ENCODE assay signal across 11 mouse cellular contexts in the genomic region with DNA sequence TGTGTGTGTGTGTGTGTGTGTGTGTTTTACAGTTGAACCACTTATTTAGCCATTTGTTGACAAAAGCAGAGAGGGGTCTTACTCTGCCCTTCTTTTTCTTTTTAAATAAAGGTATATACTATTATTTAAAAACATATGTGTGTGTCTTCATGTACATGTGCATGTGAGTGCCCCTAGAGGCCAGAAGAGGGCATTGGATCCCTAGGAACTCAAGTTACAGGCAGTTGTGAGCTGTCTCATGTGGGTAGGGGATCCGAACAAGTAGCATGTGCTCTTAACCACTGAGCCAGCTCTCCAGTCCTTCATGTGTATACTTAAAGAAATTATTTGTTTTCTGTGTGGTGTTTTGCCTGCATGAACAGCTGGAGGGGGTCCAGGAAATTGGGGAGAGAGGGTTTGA. TPM values are rescaled to one million over a fixed set of nuclear protein-coding genes. Genes with fewer than 3 reads are reported as not detected.
DNase-seq lines count a peak whose midpoint lies in the region; ATAC-seq and TF ChIP-seq lines count a peak whose summit lies in the region.
"Had no signal": no experiment of that assay in that cellular context is flagged by ENCODE, and none has a peak within 500 bp of the region (broad histone marks: within the 10 kb centered on the region; RNA-seq: fewer than 3 reads in every experiment).

No protein-coding gene starts in this region.

- H3K4me3 ChIP-seq in embryonic facial prominence, embryonic 11.5 days (ENCODE audit: low read depth, low read length): no peak overlapping the region
- no peak overlapping the region for H3K4me3 ChIP-seq in embryonic facial prominence, embryonic 10.5 days
- no peak overlapping the region for H3K4me3 ChIP-seq in liver, postnatal 0 days (ENCODE audit: low read depth, low read length)
- no peak overlapping the region for H3K4me3 ChIP-seq in liver, embryonic 12.5 days
- H3K4me3 ChIP-seq: embryonic facial prominence, embryonic 12.5 days had no signal

- ATAC-seq in embryonic facial prominence, embryonic 11.5 days (replicated peaks; ENCODE audit: insufficient number of reproducible peaks, low FRiP score, low TSS enrichment, low read depth): no peak
- ATAC-seq in liver, postnatal 0 days: no peak
- no peak for ATAC-seq in liver, embryonic 12.5 days
- peak; percentile 71 for ATAC-seq in megakaryocyte progenitor cell, adult 5-6 weeks (replicated peaks; ENCODE audit: poor library complexity)

- no peak overlapping the region for H3K27ac ChIP-seq in embryonic facial prominence, embryonic 11.5 days (replicated peaks; ENCODE audit: low read depth, low read length)
- no peak overlapping the region for H3K27ac ChIP-seq in embryonic facial prominence, embryonic 10.5 days (replicated peaks)
- H3K27ac ChIP-seq in liver, postnatal 0 days (ENCODE audit: low read depth): no peak overlapping the region
- H3K27ac ChIP-seq in liver, embryonic 12.5 days: no peak overlapping the region
- H3K27ac ChIP-seq: embryonic facial prominence, embryonic 12.5 days had no signal

- no peaks in the 10 kb centered on the region for H3K9me3 ChIP-seq in embryonic facial prominence, embryonic 11.5 days (replicated peaks; ENCODE audit: control insufficient read depth, low read length)
- H3K9me3 ChIP-seq in embryonic facial prominence, embryonic 10.5 days: no peaks in the 10 kb centered on the region
- H3K9me3 ChIP-seq in liver, postnatal 0 days (ENCODE audit: low read length): no peaks in the 10 kb centered on the region
- H3K9me3 ChIP-seq in liver, embryonic 12.5 days (replicated peaks): no peaks in the 10 kb centered on the region
- H3K9me3 ChIP-seq: embryonic facial prominence, embryonic 12.5 days had no signal

- no peaks in the 10 kb centered on the region for H3K36me3 ChIP-seq in embryonic facial prominence, embryonic 11.5 days (replicated peaks; ENCODE audit: control insufficient read depth, insufficient read depth, low read depth, low read length)
- no peaks in the 10 kb centered on the region for H3K36me3 ChIP-seq in embryonic facial prominence, embryonic 10.5 days (replicated peaks)
- no peaks in the 10 kb centered on the region for H3K36me3 ChIP-seq in liver, postnatal 0 days (replicated peaks; ENCODE audit: insufficient read depth, low read length)
- no peaks in the 10 kb centered on the region for H3K36me3 ChIP-seq in liver, embryonic 12.5 days
- H3K36me3 ChIP-seq: embryonic facial prominence, embryonic 12.5 days had no signal

- WGBS in embryonic facial prominence, embryonic 11.5 days: 54% methylated on average over 1 of the region's 1 CpGs
- WGBS in embryonic facial prominence, embryonic 10.5 days: 63% methylated on average over 1 of the region's 1 CpGs
- WGBS in liver, postnatal 0 days (ENCODE audit: insufficient replicate concordance): 56% methylated on average over 1 of the region's 1 CpGs
- WGBS in liver, embryonic 12.5 days (ENCODE audit: insufficient replicate concordance): 32% methylated on average over 1 of the region's 1 CpGs

- no peak overlapping the region for H3K4me2 ChIP-seq in embryonic facial prominence, embryonic 11.5 days (ENCODE audit: low read depth, low read length)
- H3K4me2 ChIP-seq in liver, postnatal 0 days (ENCODE audit: low read depth, low read length): no peak overlapping the region
- no peak overlapping the region for H3K4me2 ChIP-seq in liver, embryonic 12.5 days
- H3K4me2 ChIP-seq: embryonic facial prominence, embryonic 12.5 days had no signal

- peak; percentile 25 for DNase-seq in embryonic facial prominence, embryonic 11.5 days (ENCODE audit: low spot score)
- DNase-seq in embryonic facial prominence, embryonic 10.5 days (ENCODE audit: low spot score): no peak
- no peak for DNase-seq in liver, postnatal 0 days
- peak; percentile 32 for DNase-seq in MEL-GATA-1-ER (ENCODE audit: extremely low read depth, low read depth)
- no peak for DNase-seq in urinary bladder, postnatal 14 days (ENCODE audit: low spot score)
- no peak for DNase-seq in urinary bladder, adult 2 months (ENCODE audit: low spot score)
- DNase-seq: kidney, adult 11 months; layer of hippocampus, postnatal 36 days had no signal

- no peaks in the 10 kb centered on the region for H3K27me3 ChIP-seq in embryonic facial prominence, embryonic 11.5 days (ENCODE audit: control insufficient read depth, insufficient read depth, low read length)
- H3K27me3 ChIP-seq in embryonic facial prominence, embryonic 10.5 days (replicated peaks; ENCODE audit: low read depth, poor library complexity, severe bottlenecking): peaks cover 4% of the 10 kb centered on the region; the same call in 1 of the 2 replicates
- no peaks in the 10 kb centered on the region for H3K27me3 ChIP-seq in liver, postnatal 0 days (ENCODE audit: insufficient read depth, low read length)
- H3K27me3 ChIP-seq in liver, embryonic 12.5 days (replicated peaks): 0 out of 2 replicates have a peak, but pooled peaks cover 4% of the 10 kb centered on the region
- H3K27me3 ChIP-seq: embryonic facial prominence, embryonic 12.5 days had no signal

- TF ChIP-seq EP300 in liver, postnatal 0 days (IDR thresholded peaks at IDR 0.05; ENCODE audit: low read depth): no peak

- TF ChIP-seq CTCF in liver, postnatal 0 days (IDR thresholded peaks at IDR 0.05; ENCODE audit: low read depth): peak; percentile 46

- no peaks in the 10 kb centered on the region for H3K4me1 ChIP-seq in embryonic facial prominence, embryonic 11.5 days (ENCODE audit: control insufficient read depth, insufficient read depth, low read length)
- H3K4me1 ChIP-seq in embryonic facial prominence, embryonic 10.5 days: 0 out of 2 replicates have a peak, but pooled peaks cover 2% of the 10 kb centered on the region
- H3K4me1 ChIP-seq in liver, postnatal 0 days (ENCODE audit: insufficient read depth): no peaks in the 10 kb centered on the region
- no peaks in the 10 kb centered on the region for H3K4me1 ChIP-seq in liver, embryonic 12.5 days
- H3K4me1 ChIP-seq: embryonic facial prominence, embryonic 12.5 days had no signal

- no peak overlapping the region for H3K9ac ChIP-seq in embryonic facial prominence, embryonic 11.5 days (replicated peaks; ENCODE audit: low read length)
- H3K9ac ChIP-seq in liver, postnatal 0 days (replicated peaks): no peak overlapping the region
- H3K9ac ChIP-seq in liver, embryonic 12.5 days: no peak overlapping the region
- H3K9ac ChIP-seq: embryonic facial prominence, embryonic 12.5 days had no signal

RNA-seq across cellular contexts. Expression of gene Tamm41, which starts 7.0 kb away (rescaled TPM):
- polyA plus RNA-seq in embryonic facial prominence, embryonic 11.5 days (2014; fragmentation: Nextera tagmentation; extraction: Ambion mirVana): 81.7 TPM in 2 replicates
- polyA plus RNA-seq in embryonic facial prominence, embryonic 10.5 days (2016; fragmentation: Nextera tagmentation; extraction: Ambion mirVana): 96.8 and 99.5 TPM in 2 replicates
- polyA plus RNA-seq in liver, postnatal 0 days (2015; fragmentation: Nextera tagmentation; extraction: Ambion mirVana): 15.1 and 18.4 TPM in 2 replicates
- polyA plus RNA-seq in liver, embryonic 12.5 days (2016; fragmentation: Nextera tagmentation; extraction: Ambion mirVana): 45.0 and 47.6 TPM in 2 replicates
- 54.3 and 55.0 TPM in 2 replicates for total RNA-seq in megakaryocyte progenitor cell, adult 5-6 weeks (2015)
- 49.5 and 50.6 TPM in 2 replicates for total RNA-seq in megakaryocyte progenitor cell, adult 5-6 weeks (2017)
- 12.5 and 15.5 TPM in 2 replicates for polyA plus RNA-seq in urinary bladder, adult 2 months (2012; rRNA removed)

Comparison
In these comparisons a context has a peak if more than half of its experiments do, and no peak if none do; other contexts are left out.
1. DNase-seq: peak in embryonic facial prominence, embryonic 11.5 days (single experiment) and MEL-GATA-1-ER (single experiment); none in embryonic facial prominence, embryonic 10.5 days (single experiment), liver, postnatal 0 days (single experiment), urinary bladder, postnatal 14 days (single experiment) and urinary bladder, adult 2 months (single experiment).